Mouse (Mus musculus) G1E (cell line): ENCODE measurements around the gene Ppp1r3d.

Experiments used
- CTCF ChIP-seq: IDR thresholded peaks from 2 replicates; pipeline ENCODE4 v1.5.1; 2012; ENCODE audit warnings: low read depth, low read length, inconsistent platforms, mixed read lengths
- POLR2AphosphoS5 ChIP-seq: IDR thresholded peaks from 2 replicates; pipeline ENCODE4 v1.6.1; 2012; ENCODE audit warnings: low read depth, low read length, inconsistent platforms; ENCODE audit not compliant: insufficient replicate concordance

DNA sequence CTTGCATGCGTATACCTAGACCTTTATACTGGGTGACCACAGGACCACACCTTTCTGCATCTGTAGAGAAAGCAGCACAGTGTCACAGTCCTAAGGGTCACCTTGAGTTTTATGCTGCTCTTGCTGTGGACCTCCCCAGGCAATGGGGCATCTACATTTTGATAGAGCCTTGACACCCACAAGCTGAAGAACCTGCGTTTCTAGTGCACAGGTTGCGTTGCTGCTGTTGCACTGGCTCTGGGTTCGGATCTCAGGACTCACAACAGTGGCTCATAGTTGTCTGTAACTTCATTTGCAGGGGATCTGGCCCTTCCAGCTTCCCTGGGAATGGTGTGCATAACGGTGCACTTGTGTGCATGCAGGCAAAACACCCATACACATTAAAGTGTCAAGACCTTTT is 12.9 kb upstream of the Ppp1r3d start:
- no peak for TF ChIP-seq CTCF
- no peak for TF ChIP-seq POLR2AphosphoS5
